Mouse (Mus musculus): ENCODE data around the gene Cops7b. TPM values are rescaled to one million over a fixed set of nuclear protein-coding genes. Genes with fewer than 3 reads are reported as not detected.
"Not testable (repeated sequence)": the region's sequence is repeated elsewhere in the genome, so short reads cannot be mapped to it uniquely, and the experiment has no call there.

The Cops7b gene
- total RNA-seq (2014; rRNA removed) (5.0 and 6.0 TPM in 2 replicates), polyA plus RNA-seq (2012; rRNA removed) (13.4 and 20.2 TPM in 2 replicates)

- H3K4me1 ChIP-seq (ENCODE audit: control insufficient read depth, insufficient read depth, low read length): peaks cover 5% of the 10 kb centered on the region
- H3K4me3 ChIP-seq (ENCODE audit: insufficient read depth, low read depth, low read length): peak within 1 kb of the TSS; percentile 82
- peak within 1 kb of the TSS; percentile 82 for H3K9ac ChIP-seq (ENCODE audit: low read depth, low read length)
- H3K79me2 ChIP-seq (ENCODE audit: control insufficient read depth, insufficient read depth, low read length): peaks cover 10% of the 10 kb centered on the region; the same call in 1 of the 2 replicates
- 1% methylated on average over 26 of the region's 26 CpGs for WGBS
- 0 out of 2 replicates have a peak, but pooled peaks have one; percentile 45 for TF ChIP-seq POLR2A (IDR thresholded peaks at IDR 0.05; ENCODE audit: extremely low read depth, insufficient read depth, low read length)
- no peak for TF ChIP-seq CTCF (IDR thresholded peaks at IDR 0.05; ENCODE audit: low read depth, low read length)
- no peaks in the 10 kb centered on the region for H3K36me3 ChIP-seq (ENCODE audit: control insufficient read depth, insufficient read depth, low read length)
- peak within 1 kb of the TSS; percentile 72 for H3K27ac ChIP-seq (replicated peaks; ENCODE audit: insufficient read depth, low read depth, low read length)
- no peaks in the 10 kb centered on the region for H3K27me3 ChIP-seq (ENCODE audit: control insufficient read depth, insufficient read depth, low read length)
- peak; percentile 93 for DNase-seq (ENCODE audit: extremely low read depth, low read depth, low spot score)
Observed at GRCm38 (mm10) chr1:86582451-86583096, at the start of gene Cops7b, which contains the start of gene Pde6d. TSS of gene Cops7b (plus strand) at chr1:86582904. TSS of gene Pde6d (minus strand) at chr1:86582629.

- 95% methylated on average over 6 of the region's 6 CpGs for WGBS
- Histone ChIP-seq H3K79me2 (ENCODE audit: control insufficient read depth, insufficient read depth, low read length) (peaks cover 3% of the 10 kb centered on the region; the same call in 1 of the 2 replicates), H3K36me3 (ENCODE audit: control insufficient read depth, insufficient read depth, low read length) (peaks cover 3% of the 10 kb centered on the region; the same call in 1 of the 2 replicates), H3K4me1 (ENCODE audit: control insufficient read depth, insufficient read depth, low read length) (peaks cover 10% of the 10 kb centered on the region), H3K4me3 (ENCODE audit: insufficient read depth, low read depth, low read length) (no peak overlapping the region), H3K9ac (ENCODE audit: low read depth, low read length) (no peak overlapping the region), H3K27ac (replicated peaks; ENCODE audit: insufficient read depth, low read depth, low read length) (no peak overlapping the region), H3K27me3 (ENCODE audit: control insufficient read depth, insufficient read depth, low read length) (no peaks in the 10 kb centered on the region)
- TF ChIP-seq CTCF (IDR thresholded peaks at IDR 0.05; ENCODE audit: low read depth, low read length): no peak
- TF ChIP-seq POLR2A (IDR thresholded peaks at IDR 0.05; ENCODE audit: extremely low read depth, insufficient read depth, low read length): no peak
- DNase-seq (ENCODE audit: extremely low read depth, low read depth, low spot score): no peak
Observed at GRCm38 (mm10) chr1:86533411-86534130, 49.1 kb upstream of the Cops7b start.

- Histone ChIP-seq H3K27ac (replicated peaks; ENCODE audit: insufficient read depth, low read depth, low read length) (no peak overlapping the region), H3K36me3 (ENCODE audit: control insufficient read depth, insufficient read depth, low read length) (0 out of 2 replicates have a peak, but pooled peaks cover 2% of the 10 kb centered on the region), H3K27me3 (ENCODE audit: control insufficient read depth, insufficient read depth, low read length) (no peaks in the 10 kb centered on the region), H3K79me2 (ENCODE audit: control insufficient read depth, insufficient read depth, low read length) (no peaks in the 10 kb centered on the region), H3K4me1 (ENCODE audit: control insufficient read depth, insufficient read depth, low read length) (no peaks in the 10 kb centered on the region), H3K4me3 (ENCODE audit: insufficient read depth, low read depth, low read length) (no peak overlapping the region), H3K9ac (ENCODE audit: low read depth, low read length) (no peak overlapping the region)
- 82% methylated on average over 3 of the region's 3 CpGs for WGBS
- TF ChIP-seq CTCF (IDR thresholded peaks at IDR 0.05; ENCODE audit: low read depth, low read length) (peak; percentile 35; the same call in 1 of the 2 replicates), POLR2A (IDR thresholded peaks at IDR 0.05; ENCODE audit: extremely low read depth, insufficient read depth, low read length) (no peak)
- no peak for DNase-seq (ENCODE audit: extremely low read depth, low read depth, low spot score)
Observed at GRCm38 (mm10) chr1:86538383-86538782, 44.3 kb upstream of the Cops7b start.

- WGBS: 92% methylated on average over 12 of the region's 12 CpGs
- H3K9ac ChIP-seq (ENCODE audit: low read depth, low read length); H3K27ac ChIP-seq (replicated peaks; ENCODE audit: insufficient read depth, low read depth, low read length); H3K36me3 ChIP-seq (ENCODE audit: control insufficient read depth, insufficient read depth, low read length); DNase-seq (ENCODE audit: extremely low read depth, low read depth, low spot score); H3K4me3 ChIP-seq (ENCODE audit: insufficient read depth, low read depth, low read length); H3K27me3 ChIP-seq (ENCODE audit: control insufficient read depth, insufficient read depth, low read length); H3K79me2 ChIP-seq (ENCODE audit: control insufficient read depth, insufficient read depth, low read length); H3K4me1 ChIP-seq (ENCODE audit: control insufficient read depth, insufficient read depth, low read length): not testable (repeated sequence)
Observed at GRCm38 (mm10) chr1:86539583-86539982, 43.1 kb upstream of the Cops7b start.

- H3K79me2 ChIP-seq (ENCODE audit: control insufficient read depth, insufficient read depth, low read length): no peaks in the 10 kb centered on the region
- no peak overlapping the region for H3K27ac ChIP-seq (replicated peaks; ENCODE audit: insufficient read depth, low read depth, low read length)
Observed at GRCm38 (mm10) chr1:86542584-86542983, 40.1 kb upstream of the Cops7b start.

More at GRCm38 (mm10) chr1:86542584-86542983, 40.1 kb upstream of the Cops7b start:
- TF ChIP-seq POLR2A (IDR thresholded peaks at IDR 0.05; ENCODE audit: extremely low read depth, insufficient read depth, low read length) (no peak), CTCF (IDR thresholded peaks at IDR 0.05; ENCODE audit: low read depth, low read length) (no peak)
- H3K4me3 ChIP-seq (ENCODE audit: insufficient read depth, low read depth, low read length): no peak overlapping the region
- H3K9ac ChIP-seq (ENCODE audit: low read depth, low read length): no peak overlapping the region
- no peaks in the 10 kb centered on the region for H3K27me3 ChIP-seq (ENCODE audit: control insufficient read depth, insufficient read depth, low read length)
- no peaks in the 10 kb centered on the region for H3K4me1 ChIP-seq (ENCODE audit: control insufficient read depth, insufficient read depth, low read length)
- no peak for DNase-seq (ENCODE audit: extremely low read depth, low read depth, low spot score)
- 81% methylated on average over 2 of the region's 2 CpGs for WGBS
- H3K36me3 ChIP-seq (ENCODE audit: control insufficient read depth, insufficient read depth, low read length): peaks cover 14% of the 10 kb centered on the region; the same call in 1 of the 2 replicates
